Mouse (Mus musculus) C2C12 (cell line): ENCODE data around the gene Smarcb1. TPM values are rescaled to one million over a fixed set of nuclear protein-coding genes. Genes with fewer than 3 reads are reported as not detected.
A peak's percentile ranks its signal among the peaks of the same experiment; 100 is the strongest.
"Not testable (repeated sequence)": the region's sequence is repeated elsewhere in the genome, so short reads cannot be mapped to it uniquely, and the experiment has no call there.

Source experiments
- H3K27me3 ChIP-seq: one replicate; pipeline ENCODE4 v1.6.1; 2011; ENCODE audit not compliant: control insufficient read depth, insufficient read depth, insufficient read length
- H3K36me3 ChIP-seq: one replicate; pipeline ENCODE4 v1.6.1; 2011; ENCODE audit not compliant: control insufficient read depth, insufficient read depth
- H3K4me3 ChIP-seq: one replicate; pipeline ENCODE4 v1.5.1; 2011; ENCODE audit warnings: mild to moderate bottlenecking, control low read depth; ENCODE audit not compliant: poor library complexity, insufficient read depth, severe bottlenecking
- H3K79me2 ChIP-seq: one replicate; pipeline ENCODE4 v1.6.1; 2011; ENCODE audit not compliant: control insufficient read depth, insufficient read depth
- H3K79me3 ChIP-seq: one replicate; pipeline ENCODE4 v1.6.1; 2011; ENCODE audit warnings: low read depth, control low read depth
- H3ac ChIP-seq: one replicate; pipeline ENCODE3; 2011; ENCODE audit warnings: low read depth; ENCODE audit not compliant: control insufficient read depth, insufficient read length
- CEBPB ChIP-seq: IDR thresholded peaks from one replicate; pipeline ENCODE4 v1.6.1; 2011; ENCODE audit warnings: low read depth, mild to moderate bottlenecking, control low read depth, moderate library complexity
- CTCF ChIP-seq: IDR thresholded peaks from one replicate; pipeline ENCODE4 v1.5.1; 2011; ENCODE audit not compliant: control insufficient read depth, insufficient read depth, insufficient read length
- FOSL1 ChIP-seq: IDR thresholded peaks from one replicate; pipeline ENCODE4 v1.8.0; 2011; ENCODE audit warnings: mild to moderate bottlenecking, low read length; ENCODE audit not compliant: poor library complexity, insufficient read depth, severe bottlenecking
- MAX ChIP-seq: IDR thresholded peaks from one replicate; pipeline ENCODE4 v1.6.1; 2011; ENCODE audit warnings: mild to moderate bottlenecking, control low read depth
- MYOD1 ChIP-seq: IDR thresholded peaks from one replicate; pipeline ENCODE4 v1.6.1; 2011; ENCODE audit warnings: low read depth; ENCODE audit not compliant: control insufficient read depth, insufficient read length
- MYOG ChIP-seq: IDR thresholded peaks from one replicate; pipeline ENCODE4 v1.6.1; 2011; ENCODE audit not compliant: control insufficient read depth, insufficient read length; ENCODE audit errors: extremely low read depth
- USF1 ChIP-seq: IDR thresholded peaks from one replicate; pipeline ENCODE4 v1.6.1; 2011; ENCODE audit warnings: low read depth, mild to moderate bottlenecking, control low read depth, moderate library complexity
- polyA plus RNA-seq: library from polyadenylated mRNA; unstranded; fragments of >200 nt; fragmentation: generic; extraction: Trizol; gene quantifications from one replicate; pipeline ENCODE4 v1.2.1, GENCODE M21; 2012; ENCODE audit warnings: missing spikeins

Smarcb1 gene
- polyA plus RNA-seq, 1 experiment = 133 TPM

DNA sequence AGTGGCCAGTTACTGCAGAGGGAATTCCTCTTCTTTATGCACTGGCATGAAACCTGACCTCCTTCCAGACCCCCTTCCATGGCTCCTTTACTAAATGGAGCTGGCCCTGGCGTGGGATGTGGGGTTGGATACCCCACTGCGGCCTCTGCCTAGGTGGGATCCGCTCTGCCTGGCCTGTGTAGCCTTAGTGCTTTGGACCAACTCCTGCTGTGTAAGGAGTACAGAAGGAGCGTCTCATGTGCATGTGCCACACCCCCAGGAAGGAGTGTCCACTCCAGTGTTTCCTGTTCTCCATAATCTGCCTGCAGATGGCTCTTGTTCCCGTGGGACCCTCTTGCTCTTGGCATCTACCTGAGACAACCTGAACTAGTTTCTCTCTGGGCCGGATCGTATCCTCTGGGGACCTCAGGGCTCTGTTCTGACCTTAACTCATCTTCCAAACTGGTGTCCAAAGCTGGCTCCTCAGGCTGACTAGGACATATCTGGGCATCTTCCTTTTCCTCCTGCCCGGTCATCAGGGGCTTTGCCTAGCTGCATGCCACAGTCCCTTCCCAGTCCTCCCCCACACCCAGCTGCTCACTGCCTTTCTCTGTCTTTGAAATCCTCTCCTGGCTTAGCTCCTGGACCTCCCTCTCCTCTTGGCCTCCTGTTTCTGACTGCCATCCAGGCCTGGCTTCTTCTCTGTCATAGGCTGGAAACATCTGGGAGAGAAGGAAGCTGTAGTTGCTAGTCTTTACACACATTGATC lies 31.8 kb downstream of the Smarcb1 start:
- H3K79me2 ChIP-seq = no peaks in the 10 kb centered on the region
- peaks cover 23% of the 10 kb centered on the region for H3K36me3 ChIP-seq
- TF ChIP-seq CTCF (no peak), FOSL1 (no peak), MYOD1 (no peak), MYOG (no peak), MAX (no peak), USF1 (no peak), CEBPB (no peak)
- H3K27me3 ChIP-seq = no peaks in the 10 kb centered on the region
- H3ac ChIP-seq = no peak overlapping the region
- H3K79me3 ChIP-seq = no peaks in the 10 kb centered on the region
- H3K4me3 ChIP-seq = no peak overlapping the region

GRCm38 (mm10) chr10:75887504-75887903 lies 33.9 kb downstream of the Smarcb1 start:
- H3K4me3 ChIP-seq, H3ac ChIP-seq, H3K27me3 ChIP-seq: not testable (repeated sequence)

GRCm38 (mm10) chr10:75884742-75885141 lies 36.7 kb downstream of the Smarcb1 start:
- Histone ChIP-seq H3ac (no peak overlapping the region), H3K4me3 (no peak overlapping the region), H3K27me3 (no peaks in the 10 kb centered on the region), H3K79me3 (no peaks in the 10 kb centered on the region), H3K79me2 (no peaks in the 10 kb centered on the region), H3K36me3 (no peaks in the 10 kb centered on the region)
- no peak for TF ChIP-seq MYOG
- TF ChIP-seq FOSL1 = no peak
- no peak for TF ChIP-seq MAX
- no peak for TF ChIP-seq CTCF
- TF ChIP-seq USF1 = no peak
- TF ChIP-seq CEBPB = no peak
- no peak for TF ChIP-seq MYOD1

More at GRCm38 (mm10) chr10:75887504-75887903, 33.9 kb downstream of the Smarcb1 start:
- H3K79me3 ChIP-seq, H3K79me2 ChIP-seq, H3K36me3 ChIP-seq: not testable (repeated sequence)

- Histone ChIP-seq H3K4me3 (no peak overlapping the region), H3K79me3 (no peaks in the 10 kb centered on the region), H3K27me3 (no peaks in the 10 kb centered on the region), H3K36me3 (no peaks in the 10 kb centered on the region), H3ac (no peak overlapping the region), H3K79me2 (no peaks in the 10 kb centered on the region)
- TF ChIP-seq CTCF (peak; percentile 59), CEBPB (no peak)
These were observed 38.2 kb downstream of the Smarcb1 start for GRCm38 (mm10) chr10:75883232-75883552.

DNA sequence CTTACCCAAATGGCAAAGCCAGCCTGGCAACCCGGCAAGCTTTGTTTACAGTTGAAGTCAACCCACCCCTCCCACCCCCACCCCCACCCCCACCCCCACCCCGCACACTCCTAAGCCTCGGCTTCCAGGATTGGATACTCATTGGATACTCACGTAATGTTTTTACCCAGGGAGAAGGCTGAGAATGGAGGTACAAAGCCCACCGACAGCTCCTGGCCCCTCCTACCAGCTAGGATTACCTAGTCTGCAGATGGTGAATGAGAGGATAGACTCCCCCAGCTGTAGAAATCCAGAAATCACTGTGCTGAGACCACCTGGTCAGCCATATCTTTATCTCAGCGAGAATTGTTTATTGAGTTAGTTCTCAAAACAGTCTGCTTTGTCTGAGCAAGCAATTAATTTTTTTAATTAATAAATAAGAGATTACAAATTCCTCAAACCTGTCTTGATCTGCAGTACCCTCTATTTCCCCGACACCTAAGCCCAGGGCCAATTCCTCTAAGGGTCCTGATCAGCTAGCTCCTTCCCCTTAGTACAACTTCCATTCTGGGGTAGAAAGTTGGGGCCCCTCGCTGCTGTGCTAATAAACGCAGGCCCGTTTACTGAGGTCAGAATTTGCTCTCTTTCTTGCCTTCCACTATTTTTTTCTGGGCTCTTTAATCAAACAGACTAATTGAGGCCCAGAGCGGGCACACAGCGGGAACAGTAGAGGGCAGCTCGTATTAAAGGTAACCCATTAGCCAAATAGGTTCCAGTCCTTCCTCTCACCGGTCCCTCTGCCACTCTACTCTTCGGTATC lies 38.8 kb downstream of the Smarcb1 start:
- no peaks in the 10 kb centered on the region for H3K79me3 ChIP-seq
- H3K4me3 ChIP-seq = no peak overlapping the region
- H3K27me3 ChIP-seq = no peaks in the 10 kb centered on the region
- no peaks in the 10 kb centered on the region for H3K79me2 ChIP-seq
- no peak overlapping the region for H3ac ChIP-seq
- H3K36me3 ChIP-seq = no peaks in the 10 kb centered on the region
- TF ChIP-seq FOSL1 (no peak), MAX (no peak), MYOG (no peak), MYOD1 (no peak), USF1 (no peak), CTCF (no peak), CEBPB (no peak)
